Mouse (Mus musculus) gonadal fat pad, adult 2 months (tissue): ENCODE data around the gene Mrpl4. TPM values are rescaled to one million over a fixed set of nuclear protein-coding genes. Genes with fewer than 3 reads are reported as not detected.
"Not testable (repeated sequence)": the region's sequence is repeated elsewhere in the genome, so short reads cannot be mapped to it uniquely, and the experiment has no call there.

Experiments
- DNase-seq: peaks from one replicate; pipeline ENCODE4 v3.0.0-alpha.2; 2012; ENCODE audit warnings: low read depth
- polyA plus RNA-seq: library from polyadenylated mRNA; depleted of rRNA; stranded (reverse); fragments of >200 nt; gene quantifications from 2 replicates; pipeline ENCODE4 v1.2.3, GENCODE M21; 2012

Mrpl4 gene
- polyA plus RNA-seq, 1 experiment: 76.1 TPM

DNA sequence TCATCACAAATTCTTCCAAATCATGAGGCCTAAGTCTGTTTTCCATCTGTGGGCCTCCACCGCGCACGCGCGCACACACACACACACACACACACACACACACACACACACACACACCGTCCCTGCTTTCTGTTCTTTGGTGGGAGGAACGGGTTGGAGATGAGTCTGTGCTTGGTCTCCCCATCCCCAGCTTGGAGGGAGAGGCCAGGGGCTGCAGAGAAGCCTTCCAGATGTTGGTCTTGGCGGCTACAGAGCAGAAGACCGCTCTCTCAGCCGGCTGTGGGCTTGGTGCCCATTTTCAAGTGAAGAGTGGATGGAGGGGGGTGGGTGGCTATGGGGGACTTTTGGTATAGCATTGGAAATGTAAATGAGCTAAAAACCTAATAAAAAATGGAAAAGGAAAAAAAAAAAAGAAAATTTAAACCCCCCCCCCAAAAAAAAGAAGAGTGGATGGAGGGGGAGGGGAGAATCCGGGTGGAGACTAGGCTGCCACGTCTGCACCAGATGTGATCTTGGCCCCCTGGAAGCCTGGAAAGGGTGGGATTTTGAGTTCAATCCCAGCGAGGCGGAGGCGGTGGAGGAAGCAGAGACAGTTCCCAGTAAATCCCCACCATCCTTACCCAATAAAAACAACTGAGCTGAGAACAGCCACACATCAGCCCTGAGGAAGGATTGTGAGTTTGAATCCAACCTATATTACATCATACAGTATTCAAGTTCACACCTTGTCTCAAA lies 15.4 kb upstream of the Mrpl4 start:
- no peak for DNase-seq

DNA sequence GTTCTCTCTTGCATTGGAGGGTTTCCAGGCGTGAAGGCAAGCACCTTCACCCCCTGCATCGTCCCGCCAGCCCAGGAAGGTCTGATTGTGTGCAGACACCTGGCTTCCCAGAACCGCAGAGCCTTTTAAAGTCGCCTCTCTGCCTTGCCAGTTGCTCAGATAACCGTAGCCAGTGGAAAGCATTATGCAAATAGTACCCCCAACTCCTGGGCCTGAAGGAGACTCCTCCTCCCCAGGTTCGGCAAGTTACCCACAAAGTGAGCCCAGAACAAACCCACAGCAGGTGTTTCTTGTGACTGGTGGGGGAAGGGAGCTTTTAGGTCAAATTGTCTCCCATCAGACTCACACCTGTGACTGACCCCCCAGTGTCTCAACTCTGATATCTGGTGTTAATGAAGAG lies 14.6 kb upstream of the Mrpl4 start:
- DNase-seq: no peak

DNA sequence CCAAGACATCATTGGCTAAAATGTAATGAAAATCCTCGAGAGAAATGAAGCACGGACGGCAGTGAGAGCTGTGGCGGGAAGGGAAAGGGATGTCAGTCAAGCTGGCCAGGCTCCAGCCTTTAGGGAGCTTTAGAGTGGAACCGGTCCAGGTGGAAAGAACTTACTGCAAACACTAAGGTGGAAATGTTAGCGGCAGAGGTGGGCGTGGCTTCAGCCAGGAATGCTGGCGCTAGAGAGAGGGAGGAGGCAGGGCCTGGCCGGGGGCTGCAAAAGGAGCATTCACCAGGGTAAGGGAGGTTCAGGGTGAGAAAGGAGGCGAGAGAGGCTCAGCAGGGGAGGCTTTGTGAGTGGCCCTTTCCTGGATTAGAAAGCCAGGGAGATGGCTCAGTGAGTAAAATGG lies 11.7 kb upstream of the Mrpl4 start:
- DNase-seq: no peak

DNA sequence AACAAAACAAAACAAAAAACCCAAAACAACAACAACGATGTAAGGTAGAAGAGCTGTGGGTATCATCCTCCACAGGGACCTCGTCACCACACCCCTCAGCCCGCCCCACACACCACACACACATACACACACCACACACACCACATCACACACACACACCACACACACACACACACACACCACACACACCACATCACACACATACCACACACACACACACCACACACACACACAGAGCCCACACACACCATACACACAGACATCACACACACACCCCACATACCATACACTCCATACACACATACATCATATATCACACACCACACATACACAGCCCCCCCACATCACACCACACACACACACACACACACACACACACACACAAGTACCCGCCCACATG lies 11.0 kb upstream of the Mrpl4 start:
- no peak for DNase-seq

DNA sequence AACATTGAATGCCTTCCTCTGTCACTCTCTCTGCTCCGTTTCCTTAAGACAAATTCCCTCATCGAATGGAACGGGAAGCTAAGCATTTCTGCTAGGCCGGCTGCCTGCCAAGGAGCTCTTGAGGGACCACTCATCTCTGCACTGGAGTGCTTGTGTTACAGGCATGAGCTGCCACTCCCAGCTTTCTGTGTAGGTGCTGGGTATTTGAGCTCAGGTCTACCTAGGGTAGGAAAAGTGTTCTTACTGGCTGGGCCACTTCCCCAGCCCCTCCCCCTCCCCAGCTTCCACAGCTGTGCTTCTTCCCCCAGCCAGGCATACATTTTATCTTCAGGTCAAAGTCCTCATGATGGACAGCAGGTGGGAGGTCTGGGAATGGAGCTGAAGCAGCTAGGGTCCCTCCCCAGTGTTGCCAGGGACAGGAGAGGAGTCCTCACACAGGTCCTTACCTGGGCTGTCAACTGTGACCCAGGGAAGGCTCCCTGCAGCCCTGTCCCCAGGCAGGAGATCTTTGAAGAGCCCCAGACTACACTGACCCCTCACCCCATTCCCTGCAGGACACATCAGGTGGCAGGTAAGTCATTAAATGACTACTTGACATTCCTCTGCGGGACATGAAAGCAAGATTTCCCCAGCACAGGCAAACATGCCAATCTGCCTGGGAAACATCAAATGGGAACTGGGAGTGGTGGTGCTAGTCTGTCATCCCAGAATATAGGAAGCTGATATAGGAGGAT lies 9.2 kb upstream of the Mrpl4 start:
- DNase-seq: no peak

DNA sequence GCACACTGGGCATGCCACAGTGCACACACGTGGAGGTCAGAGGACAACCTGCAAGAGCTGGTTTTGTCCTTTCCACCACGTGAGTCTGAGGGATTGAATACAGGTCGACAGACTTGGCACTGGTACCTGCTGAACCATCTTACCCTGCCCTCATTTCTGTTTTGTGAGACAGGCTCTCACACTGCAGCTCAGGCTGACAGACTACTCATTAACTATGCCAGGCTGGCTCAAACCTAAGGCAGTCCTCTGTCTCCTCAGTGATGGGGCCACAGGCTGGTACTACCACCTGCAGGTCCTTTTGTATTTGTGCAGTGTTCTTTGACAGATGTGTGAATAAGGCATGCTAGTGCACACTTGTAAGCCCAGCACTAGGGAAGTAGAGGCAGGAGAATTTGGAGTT lies 7.5 kb upstream of the Mrpl4 start:
- no peak for DNase-seq

DNA sequence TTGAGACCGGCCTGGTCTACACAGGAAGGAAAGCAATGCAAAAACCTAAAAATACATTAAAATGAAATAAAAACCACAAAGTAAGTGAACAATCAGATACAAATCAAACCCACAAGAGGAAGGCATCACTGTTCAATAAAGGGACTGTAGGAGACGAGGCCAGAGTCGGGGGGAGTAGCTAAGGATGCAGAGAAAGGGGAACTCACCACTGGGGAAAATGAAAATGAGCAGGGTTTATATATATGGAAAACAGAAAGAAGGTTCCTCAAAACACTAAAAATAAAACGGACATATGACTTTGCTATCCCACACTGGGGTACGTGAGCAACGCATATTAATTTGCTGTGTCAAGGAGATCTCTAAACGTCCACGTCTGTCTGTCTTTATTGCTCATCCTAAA lies 5.5 kb upstream of the Mrpl4 start:
- DNase-seq: no peak

DNA sequence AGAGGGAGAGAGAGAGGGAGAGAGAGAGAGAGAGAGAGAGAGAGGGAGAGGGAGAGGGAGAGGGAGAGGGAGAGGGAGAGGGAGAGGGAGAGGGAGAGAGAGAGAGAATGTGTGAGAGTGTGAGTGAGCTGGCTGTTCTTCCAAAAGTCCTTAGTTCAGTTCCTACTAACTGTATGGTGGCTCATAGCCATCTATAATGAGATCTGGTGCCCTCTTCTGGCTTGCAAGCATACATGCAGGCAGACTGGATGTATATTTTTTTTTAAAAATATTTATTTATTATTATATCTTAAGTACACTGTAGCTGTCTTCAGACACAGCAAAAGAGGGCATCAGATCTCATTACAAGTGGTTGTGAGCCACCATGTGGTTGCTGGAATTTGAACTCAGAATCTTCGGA lies 4.2 kb upstream of the Mrpl4 start:
- not testable (repeated sequence) for DNase-seq

DNA sequence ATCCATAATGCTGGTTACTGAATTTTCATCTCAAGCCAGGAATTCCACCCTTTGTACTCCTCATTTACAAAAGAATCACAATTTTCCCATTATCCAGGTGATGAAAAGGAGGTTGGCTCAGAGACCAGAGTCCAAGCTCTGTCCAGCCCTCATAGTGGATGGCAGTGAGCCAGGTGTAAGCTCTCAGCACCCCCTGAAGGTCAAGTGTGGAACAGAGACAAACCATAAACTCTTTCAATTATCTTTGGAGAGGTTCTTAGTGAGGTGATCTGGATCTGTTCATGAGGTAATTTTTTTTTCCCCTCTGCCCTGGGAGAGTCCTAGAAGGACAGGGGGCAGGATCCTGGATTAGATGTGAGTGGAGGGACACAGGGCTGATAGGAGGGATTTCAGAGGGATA lies 1.7 kb upstream of the Mrpl4 start:
- no peak for DNase-seq

DNA sequence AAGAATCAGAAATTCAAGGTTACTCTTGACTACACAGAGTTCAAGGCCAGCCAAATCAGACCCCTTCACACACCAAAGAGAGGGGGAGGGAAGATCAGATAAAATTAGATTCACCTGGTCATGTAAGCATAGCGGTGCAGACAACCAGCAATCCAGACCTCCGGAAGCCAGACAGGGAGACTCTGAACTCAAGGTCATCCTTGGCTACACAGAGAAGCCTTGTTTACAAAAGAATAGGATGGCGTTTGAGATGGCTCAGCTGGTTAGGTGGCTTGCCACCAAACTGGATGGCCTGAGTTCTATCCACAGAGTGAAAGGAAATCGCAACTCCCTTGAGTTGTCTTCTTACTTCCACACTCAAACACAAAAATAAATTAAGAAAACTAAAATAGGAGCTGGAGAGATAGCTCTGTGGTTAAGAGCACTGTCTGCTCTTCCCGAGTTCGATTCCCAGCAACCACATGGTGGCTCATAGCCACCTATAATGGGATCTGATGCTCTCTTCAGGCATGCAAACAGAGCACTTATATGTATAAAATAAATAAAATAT lies 812 bp upstream of the Mrpl4 start:
- DNase-seq: no peak

DNA sequence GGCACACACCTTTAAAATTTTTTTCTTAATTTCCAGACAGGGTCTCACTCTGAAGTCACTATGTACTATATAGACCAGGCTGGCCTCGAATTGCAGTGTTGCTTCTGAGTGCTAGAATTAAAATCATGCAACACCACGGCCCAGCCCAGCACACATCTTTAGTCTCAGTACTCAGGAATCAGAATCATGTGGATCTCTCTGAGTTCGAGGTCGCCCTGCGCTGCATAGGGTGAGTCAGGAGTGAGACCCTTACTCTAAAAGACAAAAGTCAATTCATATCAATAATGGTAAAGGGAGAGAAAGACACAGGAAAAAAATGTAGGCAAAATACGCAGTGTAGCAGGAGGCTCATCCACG lies 290 bp upstream of the Mrpl4 start:
- DNase-seq: no peak

DNA sequence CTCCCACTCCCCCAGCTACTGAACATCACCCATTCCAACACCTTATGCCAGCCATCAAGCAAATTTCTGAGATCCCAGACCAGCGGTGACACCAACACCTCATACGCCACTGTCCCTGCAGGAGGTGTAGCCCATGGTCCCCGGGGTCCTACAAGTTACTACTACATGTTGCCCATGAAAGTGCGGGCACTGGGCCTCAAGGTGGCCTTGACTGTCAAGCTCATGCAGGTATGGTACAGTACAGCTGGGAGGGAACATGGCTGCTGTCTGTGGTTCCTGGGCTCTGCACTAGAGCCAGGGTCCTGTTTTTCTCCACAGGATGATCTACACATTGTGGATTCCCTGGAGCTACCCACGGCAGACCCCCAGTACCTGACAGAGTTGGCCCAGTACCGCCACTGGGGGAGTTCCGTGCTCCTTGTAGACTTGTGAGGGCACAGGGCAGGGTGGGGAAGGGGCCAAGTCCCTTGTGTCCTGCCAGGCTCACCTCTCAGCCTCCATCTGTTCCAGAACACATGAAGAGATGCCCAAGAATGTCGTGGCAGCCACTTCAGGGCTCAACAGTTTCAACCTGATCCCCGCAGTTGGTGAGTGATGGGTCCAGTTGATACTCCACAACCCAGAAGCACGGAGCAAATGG lies 4.9 kb downstream of the Mrpl4 start:
- no peak for DNase-seq

DNA sequence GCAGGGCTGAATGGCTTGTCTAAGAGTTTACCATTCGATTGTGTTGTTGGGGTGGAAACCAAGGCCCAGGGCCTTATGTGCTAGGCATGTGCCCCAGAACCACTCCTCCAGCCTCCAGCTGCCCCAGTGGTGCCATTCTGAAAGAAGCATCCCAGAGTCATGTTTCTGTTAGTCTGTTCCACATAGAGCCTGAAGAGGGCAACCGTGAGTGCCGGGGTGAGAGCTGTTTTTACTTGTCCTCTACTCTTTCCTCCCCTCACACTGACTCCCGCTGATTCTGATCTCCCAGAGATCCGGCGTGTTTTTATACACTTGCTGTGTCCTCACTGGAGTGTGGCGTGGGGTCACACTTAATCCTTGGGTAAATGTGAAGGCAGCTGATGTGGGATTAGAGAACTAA lies 5.5 kb downstream of the Mrpl4 start:
- DNase-seq: no peak

DNA sequence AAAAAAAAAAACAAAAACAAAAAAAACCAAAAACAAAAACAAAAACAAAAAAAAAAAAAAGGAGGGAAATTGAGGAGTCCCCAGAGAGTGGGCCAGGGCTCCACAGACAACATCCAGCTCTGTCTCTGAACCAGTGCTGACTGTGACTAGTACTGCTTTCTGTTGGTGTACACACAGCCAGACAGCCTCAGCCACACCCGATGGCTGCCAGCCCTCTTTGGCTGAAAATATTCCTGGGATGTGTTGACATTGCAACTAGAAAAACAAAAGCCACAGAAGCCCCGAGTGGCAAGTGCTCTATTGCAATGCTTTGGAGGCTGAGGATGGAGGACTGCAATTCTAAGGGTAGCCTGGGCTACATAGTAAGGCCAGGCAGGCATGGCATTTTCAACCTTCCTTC lies 7.8 kb downstream of the Mrpl4 start:
- DNase-seq: no peak

DNA sequence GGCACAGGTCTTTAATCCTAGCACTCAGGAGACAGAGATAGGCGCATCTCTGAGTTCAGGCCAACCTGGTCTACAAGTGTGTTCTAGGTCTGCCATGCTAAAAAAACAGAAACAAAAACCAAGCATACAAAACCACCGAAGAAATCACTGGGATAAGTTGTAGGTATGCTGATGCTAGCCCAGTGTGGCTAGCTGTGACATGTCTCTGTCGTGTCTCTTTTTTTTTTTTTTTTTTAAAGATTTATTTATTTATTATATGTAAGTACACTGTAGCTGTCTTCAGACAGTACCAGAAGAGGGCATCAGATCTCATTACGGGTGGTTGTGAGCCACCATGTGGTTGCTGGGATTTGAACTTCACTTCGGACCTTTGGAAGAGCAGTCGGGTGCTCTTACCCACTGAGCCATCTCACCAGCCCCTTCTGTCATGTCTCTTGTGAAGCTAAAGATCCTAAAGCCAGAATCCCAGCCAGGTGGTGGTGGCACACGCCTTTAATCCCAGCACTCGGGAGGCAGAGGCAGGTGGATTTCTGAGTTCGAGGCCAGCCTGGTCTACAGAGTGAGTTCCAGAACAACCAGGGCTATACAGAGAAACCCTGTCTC lies 8.5 kb downstream of the Mrpl4 start:
- not testable (repeated sequence) for DNase-seq

DNA sequence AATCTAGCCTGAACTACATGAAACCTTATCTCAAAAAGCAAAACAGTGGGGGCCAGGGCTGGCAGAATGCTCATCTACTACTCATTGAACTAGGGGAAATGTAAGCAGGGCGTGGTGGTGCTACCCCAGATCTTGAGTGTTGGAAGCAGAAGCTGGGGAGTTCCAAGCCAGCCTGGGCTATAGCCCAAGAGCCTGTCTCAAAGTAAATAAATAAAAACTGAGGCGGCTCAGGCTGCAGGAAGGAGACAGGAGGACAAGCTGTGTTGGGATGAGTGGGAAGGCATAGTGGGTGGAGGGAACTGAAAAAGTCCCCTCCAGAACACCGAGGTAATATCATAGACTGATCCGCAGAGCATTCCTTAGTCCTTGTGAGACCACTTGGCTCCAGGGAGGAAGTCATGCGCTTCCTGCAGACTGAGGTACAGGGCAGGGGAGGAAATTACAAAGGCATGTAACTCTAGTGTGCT lies 9.3 kb downstream of the Mrpl4 start:
- no peak for DNase-seq

DNA sequence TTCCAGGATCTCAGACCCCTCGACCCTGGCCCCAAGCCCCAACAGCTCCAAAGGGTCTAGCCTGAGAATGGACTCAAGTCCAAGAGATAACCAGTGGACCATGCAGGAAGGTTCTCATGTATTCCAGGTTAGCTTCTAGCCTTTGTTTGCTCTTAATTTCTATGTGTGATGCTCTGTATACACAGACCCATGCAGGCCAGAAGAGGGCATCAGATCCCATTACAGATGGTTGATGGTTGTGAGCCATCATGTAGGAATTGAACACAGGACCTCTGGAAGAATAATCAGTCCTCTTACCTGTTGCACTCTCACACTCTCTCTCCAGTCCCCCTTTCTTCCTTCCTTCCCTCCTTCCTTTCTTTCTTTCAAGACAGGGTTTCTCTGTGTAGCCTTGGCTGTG lies 9.8 kb downstream of the Mrpl4 start:
- DNase-seq: no peak

DNA sequence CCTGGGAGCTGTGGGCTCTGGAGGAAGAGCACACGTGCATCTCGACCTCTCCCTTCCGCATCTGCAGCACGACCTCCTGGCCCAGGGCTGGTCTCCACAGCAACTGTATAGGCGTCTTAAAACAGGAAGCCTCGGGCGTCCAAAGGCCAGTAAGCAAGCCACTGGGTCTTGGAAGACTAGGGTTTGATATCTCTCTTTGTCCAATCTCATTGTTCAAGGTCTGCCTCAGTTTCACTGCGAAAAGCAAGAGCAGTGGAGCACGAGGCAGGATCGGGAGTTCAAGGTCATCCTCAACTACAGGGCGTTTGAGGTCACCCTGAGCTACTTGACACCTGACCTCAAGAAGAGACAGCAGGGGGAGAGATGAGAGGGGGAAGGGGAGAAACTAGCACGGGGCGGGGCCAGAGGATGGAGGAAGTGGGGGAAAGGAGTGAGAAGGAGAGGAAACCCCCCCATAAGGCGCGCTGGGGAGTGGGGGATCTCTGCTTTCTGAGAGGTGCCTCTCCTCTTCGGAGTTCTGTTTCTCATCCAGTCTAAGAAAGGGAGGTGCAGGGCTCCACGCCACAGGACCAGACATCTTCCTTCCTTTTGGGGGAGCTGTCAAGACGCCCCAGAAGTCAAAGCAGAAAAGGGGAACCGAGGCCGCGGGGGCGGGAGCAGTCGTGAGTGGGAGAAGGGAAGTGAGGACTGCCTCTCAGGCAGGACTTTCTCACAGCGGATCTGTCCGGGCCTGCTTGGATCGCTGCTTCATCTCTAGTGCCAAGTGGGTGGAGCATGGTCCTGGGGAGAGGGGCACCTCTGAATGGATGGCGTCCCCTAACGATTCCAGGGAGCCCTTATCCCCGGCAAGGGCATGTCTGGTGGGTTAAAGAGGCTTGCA lies 12.4 kb downstream of the Mrpl4 start:
- no peak for DNase-seq

DNA sequence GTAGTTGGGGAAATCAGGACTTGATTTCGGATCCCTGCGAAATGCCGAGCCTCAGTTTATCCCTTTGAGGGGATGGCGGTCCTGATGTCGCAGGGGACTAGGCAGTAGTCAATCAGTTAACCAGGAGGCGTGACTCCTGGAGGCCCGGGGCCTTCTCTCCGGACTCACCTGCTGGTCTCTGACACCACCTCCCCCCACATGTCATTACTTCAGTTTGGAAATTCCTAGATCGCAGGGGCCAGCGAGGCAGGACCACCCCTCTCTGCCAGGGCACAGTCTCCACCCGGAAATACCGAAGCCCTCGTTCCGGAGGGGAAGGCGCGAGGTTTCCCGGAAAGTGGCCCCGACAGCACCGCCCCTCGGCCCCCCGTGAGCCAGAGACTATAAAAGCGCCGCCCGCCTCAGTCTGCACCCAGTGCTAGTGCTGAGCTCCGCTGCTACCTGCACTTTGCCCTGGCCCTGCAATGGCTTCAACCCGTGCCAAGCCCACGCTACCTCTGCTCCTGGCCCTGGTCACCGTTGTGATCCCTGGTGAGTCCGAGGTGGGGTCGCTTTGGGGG lies 13.1 kb downstream of the Mrpl4 start, which contains the start of gene Icam1:
Icam1 (plus strand) TSS at position 415 of the 560 bp plus-strand sequence.
- DNase-seq: no peak

DNA sequence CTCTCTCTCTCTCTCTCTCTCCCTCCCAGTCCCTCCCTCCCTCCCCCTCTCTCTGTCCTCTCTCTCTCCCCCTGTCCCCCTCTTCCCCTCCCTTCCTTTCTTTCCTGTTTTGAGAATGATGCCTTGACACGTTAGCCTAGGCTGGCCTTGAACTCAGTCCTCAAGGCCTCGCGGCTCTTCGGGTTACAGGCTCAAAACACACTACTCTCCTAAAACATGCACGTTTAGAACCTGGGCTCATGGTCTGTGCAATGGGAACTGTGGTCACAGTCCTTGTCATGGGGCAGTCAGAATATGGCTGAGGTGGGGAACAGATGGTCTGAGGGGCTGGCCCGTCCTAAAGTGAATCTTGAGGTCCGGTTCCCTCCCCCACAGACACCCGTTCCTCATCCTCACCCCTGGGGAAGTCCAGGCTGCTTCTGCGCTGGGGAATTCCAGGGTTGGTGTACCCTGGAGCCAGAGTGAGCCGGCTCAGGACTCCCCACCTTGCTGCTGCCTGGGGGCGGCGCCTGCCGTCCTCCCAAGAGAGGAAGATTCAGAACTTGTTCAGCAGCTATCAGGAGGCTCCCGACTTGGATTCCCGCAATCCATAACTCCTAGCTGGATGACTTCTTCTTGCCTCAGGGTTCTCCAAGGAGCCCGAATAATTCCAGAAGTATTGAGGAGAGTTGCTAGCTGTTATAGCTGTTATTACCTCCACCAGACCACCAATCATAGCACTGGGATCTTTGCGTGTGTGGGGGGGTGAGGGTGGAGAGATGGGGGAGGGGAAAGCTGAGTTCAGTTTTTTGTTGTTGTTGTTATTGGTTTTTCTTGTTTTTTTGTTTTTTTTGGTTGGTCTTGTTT lies 14.0 kb downstream of the Mrpl4 start:
- DNase-seq: no peak
